Mouse (Mus musculus): ENCODE measurements around the gene B830017H08Rik. TPM values are rescaled to one million over a fixed set of nuclear protein-coding genes. Genes with fewer than 3 reads are reported as not detected.

Gene B830017H08Rik
- polyA plus RNA-seq, 1 experiment from 2014 or later, result not detected

GRCm38 (mm10) chr16:17834543-17834942 lies 1.6 kb downstream of the B830017H08Rik start:
- H3K4me1 ChIP-seq (replicated peaks), result peaks cover 13% of the 10 kb centered on the region
- no peaks in the 10 kb centered on the region for H3K9me3 ChIP-seq (replicated peaks)
- H3K36me3 ChIP-seq, result no peaks in the 10 kb centered on the region
- no peak overlapping the region for H3K27ac ChIP-seq
- DNase-seq (no peak), ATAC-seq (ENCODE audit: low read depth) (no peak)
- WGBS (ENCODE audit: insufficient replicate concordance), result 33% methylated on average over 7 of the region's 7 CpGs
- peak overlapping the region; percentile 68 for H3K4me2 ChIP-seq
- no peak overlapping the region for H3K9ac ChIP-seq
- peaks cover 87% of the 10 kb centered on the region for H3K27me3 ChIP-seq
- no peak overlapping the region for H3K4me3 ChIP-seq (replicated peaks)

- Histone ChIP-seq H3K9ac (no peak overlapping the region), H3K4me2 (no peak overlapping the region), H3K4me3 (replicated peaks) (no peak overlapping the region), H3K27ac (no peak overlapping the region), H3K27me3 (peaks cover 77% of the 10 kb centered on the region), H3K36me3 (no peaks in the 10 kb centered on the region; the same call in 1 of the 2 replicates), H3K4me1 (replicated peaks) (peaks cover 13% of the 10 kb centered on the region), H3K9me3 (replicated peaks) (no peaks in the 10 kb centered on the region)
- 39% methylated on average over 13 of the region's 13 CpGs for WGBS (ENCODE audit: insufficient replicate concordance)
- ATAC-seq (ENCODE audit: low read depth) (no peak), DNase-seq (no peak)
Observed at GRCm38 (mm10) chr16:17835481-17835880, 2.6 kb downstream of the B830017H08Rik start.

- no peaks in the 10 kb centered on the region for H3K9me3 ChIP-seq (replicated peaks)
- H3K4me2 ChIP-seq, result no peak within 1 kb of the TSS
- ATAC-seq (ENCODE audit: low read depth), result no peak
- no peak within 1 kb of the TSS for H3K4me3 ChIP-seq (replicated peaks)
- H3K27me3 ChIP-seq, result peaks cover 52% of the 10 kb centered on the region
- H3K9ac ChIP-seq, result no peak within 1 kb of the TSS
- peaks cover 13% of the 10 kb centered on the region for H3K4me1 ChIP-seq (replicated peaks)
- peaks cover 24% of the 10 kb centered on the region for H3K36me3 ChIP-seq
- 71% methylated on average over 6 of the region's 6 CpGs for WGBS (ENCODE audit: insufficient replicate concordance)
- no peak for DNase-seq
- no peak within 1 kb of the TSS for H3K27ac ChIP-seq
Observed at GRCm38 (mm10) chr16:17838051-17838450, 5.1 kb downstream of the B830017H08Rik start, which contains the start of gene Car15. Car15 (minus strand) TSS chr16:17838364.

GRCm38 (mm10) chr16:17839976-17840375 lies 7.1 kb downstream of the B830017H08Rik start:
- Histone ChIP-seq H3K4me2 (no peak overlapping the region), H3K27ac (no peak overlapping the region), H3K4me3 (replicated peaks) (no peak overlapping the region), H3K4me1 (replicated peaks) (no peaks in the 10 kb centered on the region), H3K9ac (no peak overlapping the region), H3K36me3 (peaks cover 43% of the 10 kb centered on the region), H3K27me3 (peaks cover 32% of the 10 kb centered on the region), H3K9me3 (replicated peaks) (no peaks in the 10 kb centered on the region)
- ATAC-seq (ENCODE audit: low read depth), result no peak
- DNase-seq, result no peak
- WGBS (ENCODE audit: insufficient replicate concordance), result 73% methylated on average over 4 of the region's 4 CpGs

- no peak overlapping the region for H3K4me2 ChIP-seq
- ATAC-seq (ENCODE audit: low read depth), result no peak
- no peak overlapping the region for H3K27ac ChIP-seq
- peaks cover 8% of the 10 kb centered on the region for H3K27me3 ChIP-seq
- H3K9ac ChIP-seq, result no peak overlapping the region
- no peaks in the 10 kb centered on the region for H3K4me1 ChIP-seq (replicated peaks)
- WGBS (ENCODE audit: insufficient replicate concordance), result 81% methylated on average over 7 of the region's 7 CpGs
- DNase-seq, result no peak
- no peaks in the 10 kb centered on the region for H3K9me3 ChIP-seq (replicated peaks)
- H3K36me3 ChIP-seq, result peaks cover 66% of the 10 kb centered on the region
- H3K4me3 ChIP-seq (replicated peaks), result no peak overlapping the region
Observed at GRCm38 (mm10) chr16:17842437-17842836, 9.5 kb downstream of the B830017H08Rik start.

- ATAC-seq (ENCODE audit: low read depth), result no peak
- 81% methylated on average over 10 of the region's 10 CpGs for WGBS (ENCODE audit: insufficient replicate concordance)
- peaks cover 77% of the 10 kb centered on the region for H3K36me3 ChIP-seq
Observed at GRCm38 (mm10) chr16:17843701-17844365, 10.9 kb downstream of the B830017H08Rik start.

GRCm38 (mm10) chr16:17848431-17848830 lies 15.5 kb downstream of the B830017H08Rik start:
- 86% methylated on average over 6 of the region's 6 CpGs for WGBS (ENCODE audit: insufficient replicate concordance)
- H3K9me3 ChIP-seq (replicated peaks), result no peaks in the 10 kb centered on the region
- H3K27ac ChIP-seq, result no peak overlapping the region
- H3K9ac ChIP-seq, result no peak overlapping the region
- H3K4me3 ChIP-seq (replicated peaks), result no peak overlapping the region
- H3K4me2 ChIP-seq, result no peak overlapping the region
- no peak for DNase-seq
- peaks cover 90% of the 10 kb centered on the region for H3K36me3 ChIP-seq
- ATAC-seq (ENCODE audit: low read depth), result no peak
- no peaks in the 10 kb centered on the region for H3K27me3 ChIP-seq
- no peaks in the 10 kb centered on the region for H3K4me1 ChIP-seq (replicated peaks)

More at GRCm38 (mm10) chr16:17843701-17844365, 10.9 kb downstream of the B830017H08Rik start:
- Histone ChIP-seq H3K4me2 (no peak overlapping the region), H3K9ac (no peak overlapping the region), H3K27me3 (no peaks in the 10 kb centered on the region; the same call in 1 of the 2 replicates), H3K9me3 (replicated peaks) (no peaks in the 10 kb centered on the region), H3K4me1 (replicated peaks) (no peaks in the 10 kb centered on the region), H3K27ac (no peak overlapping the region), H3K4me3 (replicated peaks) (no peak overlapping the region)
- DNase-seq, result no peak

- WGBS (ENCODE audit: insufficient replicate concordance), result 16% methylated on average over 1 of the region's 1 CpGs
- no peaks in the 10 kb centered on the region for H3K9me3 ChIP-seq (replicated peaks)
- ATAC-seq (ENCODE audit: low read depth) (no peak), DNase-seq (no peak)
- H3K4me1 ChIP-seq (replicated peaks), result no peaks in the 10 kb centered on the region
- H3K9ac ChIP-seq, result no peak overlapping the region
- no peak overlapping the region for H3K4me3 ChIP-seq (replicated peaks)
- H3K36me3 ChIP-seq, result peaks cover 87% of the 10 kb centered on the region
- no peak overlapping the region for H3K27ac ChIP-seq
- H3K27me3 ChIP-seq, result no peaks in the 10 kb centered on the region
- H3K4me2 ChIP-seq, result no peak overlapping the region
Observed at GRCm38 (mm10) chr16:17848928-17849327, 16.0 kb downstream of the B830017H08Rik start.

GRCm38 (mm10) chr16:17849486-17849885 lies 16.6 kb downstream of the B830017H08Rik start:
- no peak overlapping the region for H3K9ac ChIP-seq
- no peaks in the 10 kb centered on the region for H3K9me3 ChIP-seq (replicated peaks)
- peaks cover 87% of the 10 kb centered on the region for H3K36me3 ChIP-seq
- no peak for DNase-seq
- no peaks in the 10 kb centered on the region for H3K27me3 ChIP-seq
- H3K4me2 ChIP-seq, result no peak overlapping the region
- no peak overlapping the region for H3K4me3 ChIP-seq (replicated peaks)
- H3K27ac ChIP-seq, result no peak overlapping the region
- ATAC-seq (ENCODE audit: low read depth), result no peak
- WGBS (ENCODE audit: insufficient replicate concordance), result 77% methylated on average over 6 of the region's 6 CpGs
- H3K4me1 ChIP-seq (replicated peaks), result no peaks in the 10 kb centered on the region

- ATAC-seq (ENCODE audit: low read depth) (no peak), DNase-seq (no peak)
- H3K27me3 ChIP-seq, result no peaks in the 10 kb centered on the region
- H3K36me3 ChIP-seq, result peaks cover 85% of the 10 kb centered on the region
- no peak overlapping the region for H3K4me3 ChIP-seq (replicated peaks)
- no peak overlapping the region for H3K27ac ChIP-seq
- H3K4me1 ChIP-seq (replicated peaks), result no peaks in the 10 kb centered on the region
- WGBS (ENCODE audit: insufficient replicate concordance), result 85% methylated on average over 5 of the region's 5 CpGs
- no peak overlapping the region for H3K4me2 ChIP-seq
- no peaks in the 10 kb centered on the region for H3K9me3 ChIP-seq (replicated peaks)
- no peak overlapping the region for H3K9ac ChIP-seq
Observed at GRCm38 (mm10) chr16:17851331-17851730, 18.4 kb downstream of the B830017H08Rik start.

GRCm38 (mm10) chr16:17851860-17852259 lies 18.9 kb downstream of the B830017H08Rik start:
- WGBS (ENCODE audit: insufficient replicate concordance), result 73% methylated on average over 1 of the region's 1 CpGs
- ATAC-seq (ENCODE audit: low read depth), result no peak
- H3K4me3 ChIP-seq (replicated peaks), result no peak overlapping the region
- no peak overlapping the region for H3K4me2 ChIP-seq
- H3K4me1 ChIP-seq (replicated peaks), result no peaks in the 10 kb centered on the region
- H3K9ac ChIP-seq, result no peak overlapping the region
- no peaks in the 10 kb centered on the region for H3K9me3 ChIP-seq (replicated peaks)
- no peak overlapping the region for H3K27ac ChIP-seq
- no peak for DNase-seq
- H3K27me3 ChIP-seq, result no peaks in the 10 kb centered on the region
- peaks cover 85% of the 10 kb centered on the region for H3K36me3 ChIP-seq

- H3K27me3 ChIP-seq, result no peaks in the 10 kb centered on the region
- H3K4me3 ChIP-seq (replicated peaks), result no peak overlapping the region
- peaks cover 89% of the 10 kb centered on the region for H3K36me3 ChIP-seq
- H3K27ac ChIP-seq, result no peak overlapping the region
- ATAC-seq (ENCODE audit: low read depth), result no peak
- H3K4me2 ChIP-seq, result no peak overlapping the region
- no peak overlapping the region for H3K9ac ChIP-seq
- no peak for DNase-seq
- no peaks in the 10 kb centered on the region for H3K4me1 ChIP-seq (replicated peaks)
- WGBS (ENCODE audit: insufficient replicate concordance), result 77% methylated on average over 2 of the region's 2 CpGs
- no peaks in the 10 kb centered on the region for H3K9me3 ChIP-seq (replicated peaks)
Observed at GRCm38 (mm10) chr16:17853263-17853662, 20.3 kb downstream of the B830017H08Rik start.
